Mouse (Mus musculus): Measurements from ENCODE around the gene Hc. TPM values are rescaled to one million over a fixed set of nuclear protein-coding genes. Genes with fewer than 3 reads are reported as not detected.

Gene Hc
- polyA plus RNA-seq, 1 experiment from 2014 or later, result not detected

- H3K4me2 ChIP-seq, result no peak overlapping the region
- H3K4me1 ChIP-seq (replicated peaks), result peaks cover 26% of the 10 kb centered on the region
- whole genome bisulfite sequencing, result 69% methylated on average over 1 of the region's 1 CpGs
- no peak for ATAC-seq (ENCODE audit: low read depth)
- no peaks in the 10 kb centered on the region for H3K9me3 ChIP-seq
- H3K27me3 ChIP-seq, result no peaks in the 10 kb centered on the region
- no peak overlapping the region for H3K4me3 ChIP-seq
- no peak overlapping the region for H3K9ac ChIP-seq
- H3K36me3 ChIP-seq, result no peaks in the 10 kb centered on the region
- H3K27ac ChIP-seq (replicated peaks), result no peak overlapping the region
Observed at GRCm38 (mm10) chr2:34989749-34990148, 71.5 kb downstream of the Hc start.

GRCm38 (mm10) chr2:34987595-34987994 is 73.6 kb downstream of the Hc start:
- no peak overlapping the region for H3K9ac ChIP-seq
- 74% methylated on average over 1 of the region's 1 CpGs for WGBS
- no peaks in the 10 kb centered on the region for H3K9me3 ChIP-seq
- no peak overlapping the region for H3K27ac ChIP-seq (replicated peaks)
- no peak overlapping the region for H3K4me2 ChIP-seq
- H3K4me3 ChIP-seq, result no peak overlapping the region
- peaks cover 15% of the 10 kb centered on the region for H3K4me1 ChIP-seq (replicated peaks)
- ATAC-seq (ENCODE audit: low read depth), result no peak
- no peaks in the 10 kb centered on the region for H3K36me3 ChIP-seq
- no peaks in the 10 kb centered on the region for H3K27me3 ChIP-seq

GRCm38 (mm10) chr2:34984885-34985284 is 76.4 kb downstream of the Hc start:
- H3K4me2 ChIP-seq, result no peak overlapping the region
- H3K36me3 ChIP-seq, result no peaks in the 10 kb centered on the region
- H3K27ac ChIP-seq (replicated peaks), result no peak overlapping the region
- no peak overlapping the region for H3K9ac ChIP-seq
- no peak overlapping the region for H3K4me3 ChIP-seq
- ATAC-seq (ENCODE audit: low read depth), result no peak
- H3K27me3 ChIP-seq, result no peaks in the 10 kb centered on the region
- H3K4me1 ChIP-seq (replicated peaks), result peaks cover 20% of the 10 kb centered on the region
- H3K9me3 ChIP-seq, result no peaks in the 10 kb centered on the region
- WGBS, result 85% methylated on average over 8 of the region's 8 CpGs

- Histone ChIP-seq H3K4me1 (replicated peaks) (peaks cover 14% of the 10 kb centered on the region), H3K9ac (no peak overlapping the region), H3K9me3 (no peaks in the 10 kb centered on the region), H3K27me3 (no peaks in the 10 kb centered on the region), H3K4me2 (no peak overlapping the region), H3K4me3 (no peak overlapping the region), H3K27ac (replicated peaks) (0 out of 2 replicates have a peak overlapping the region, but pooled peaks have one; percentile 15), H3K36me3 (no peaks in the 10 kb centered on the region)
- no peak for ATAC-seq (ENCODE audit: low read depth)
- 57% methylated on average over 11 of the region's 11 CpGs for WGBS
Observed at GRCm38 (mm10) chr2:34982906-34983698, 78.1 kb downstream of the Hc start.

GRCm38 (mm10) chr2:34982096-34982724 is 79.0 kb downstream of the Hc start:
- Histone ChIP-seq H3K9me3 (no peaks in the 10 kb centered on the region), H3K4me2 (no peak overlapping the region), H3K27me3 (no peaks in the 10 kb centered on the region), H3K9ac (no peak overlapping the region), H3K4me3 (no peak overlapping the region), H3K4me1 (replicated peaks) (peaks cover 14% of the 10 kb centered on the region), H3K27ac (replicated peaks) (no peak overlapping the region), H3K36me3 (no peaks in the 10 kb centered on the region)
- WGBS, result 57% methylated on average over 14 of the region's 14 CpGs
- no peak for ATAC-seq (ENCODE audit: low read depth)

GRCm38 (mm10) chr2:34979459-34980011 is 81.7 kb downstream of the Hc start:
- Histone ChIP-seq H3K27me3 (no peaks in the 10 kb centered on the region), H3K36me3 (no peaks in the 10 kb centered on the region), H3K9me3 (no peaks in the 10 kb centered on the region), H3K4me3 (no peak overlapping the region), H3K9ac (no peak overlapping the region), H3K4me1 (replicated peaks) (peaks cover 14% of the 10 kb centered on the region), H3K4me2 (no peak overlapping the region), H3K27ac (replicated peaks) (no peak overlapping the region)
- ATAC-seq (ENCODE audit: low read depth), result no peak
- WGBS, result 69% methylated on average over 3 of the region's 3 CpGs

GRCm38 (mm10) chr2:34978226-34978625 is 83.0 kb downstream of the Hc start:
- ATAC-seq (ENCODE audit: low read depth), result no peak
- Histone ChIP-seq H3K36me3 (no peaks in the 10 kb centered on the region), H3K9ac (no peak overlapping the region), H3K4me3 (no peak overlapping the region), H3K27me3 (no peaks in the 10 kb centered on the region), H3K4me2 (no peak overlapping the region), H3K9me3 (no peaks in the 10 kb centered on the region), H3K4me1 (replicated peaks) (peaks cover 13% of the 10 kb centered on the region), H3K27ac (replicated peaks) (no peak overlapping the region)
- WGBS, result 94% methylated on average over 2 of the region's 2 CpGs

- Histone ChIP-seq H3K9me3 (no peaks in the 10 kb centered on the region), H3K4me3 (no peak overlapping the region), H3K27me3 (no peaks in the 10 kb centered on the region), H3K4me2 (no peak overlapping the region), H3K9ac (no peak overlapping the region), H3K36me3 (no peaks in the 10 kb centered on the region), H3K4me1 (replicated peaks) (peaks cover 2% of the 10 kb centered on the region), H3K27ac (replicated peaks) (no peak overlapping the region)
- no peak for ATAC-seq (ENCODE audit: low read depth)
- WGBS, result 90% methylated on average over 8 of the region's 8 CpGs
Observed at GRCm38 (mm10) chr2:34976945-34977658, 84.1 kb downstream of the Hc start.

- Histone ChIP-seq H3K27ac (replicated peaks) (no peak overlapping the region), H3K27me3 (no peaks in the 10 kb centered on the region), H3K9me3 (no peaks in the 10 kb centered on the region), H3K4me3 (no peak overlapping the region), H3K36me3 (no peaks in the 10 kb centered on the region), H3K4me2 (no peak overlapping the region), H3K9ac (no peak overlapping the region), H3K4me1 (replicated peaks) (no peaks in the 10 kb centered on the region)
- 95% methylated on average over 6 of the region's 6 CpGs for WGBS
- no peak for ATAC-seq (ENCODE audit: low read depth)
Observed at GRCm38 (mm10) chr2:34976447-34976846, 84.8 kb downstream of the Hc start.

GRCm38 (mm10) chr2:34973087-34973486 is 88.2 kb downstream of the Hc start:
- WGBS, result 87% methylated on average over 8 of the region's 8 CpGs
- no peaks in the 10 kb centered on the region for H3K27me3 ChIP-seq
- H3K4me1 ChIP-seq (replicated peaks), result peaks cover 14% of the 10 kb centered on the region
- H3K27ac ChIP-seq (replicated peaks), result no peak overlapping the region
- no peak overlapping the region for H3K9ac ChIP-seq
- no peak for ATAC-seq (ENCODE audit: low read depth)
- H3K4me3 ChIP-seq, result no peak overlapping the region
- H3K36me3 ChIP-seq, result no peaks in the 10 kb centered on the region
- no peak overlapping the region for H3K4me2 ChIP-seq
- no peaks in the 10 kb centered on the region for H3K9me3 ChIP-seq

- Histone ChIP-seq H3K27ac (replicated peaks) (no peak overlapping the region), H3K9ac (no peak overlapping the region), H3K4me2 (no peak overlapping the region), H3K36me3 (no peaks in the 10 kb centered on the region), H3K4me1 (replicated peaks) (peaks cover 14% of the 10 kb centered on the region), H3K9me3 (no peaks in the 10 kb centered on the region), H3K27me3 (no peaks in the 10 kb centered on the region), H3K4me3 (no peak overlapping the region)
- WGBS, result 65% methylated on average over 11 of the region's 11 CpGs
- no peak for ATAC-seq (ENCODE audit: low read depth)
Observed at GRCm38 (mm10) chr2:34971080-34971888, 90.0 kb downstream of the Hc start.

Measured in neural tube, embryonic 13.5 days (tissue).